In genomic region chr6:60829282-60829891, GRCm38 (mm10) we compare ENCODE assay signal across 8 mouse cellular contexts. TPM values are rescaled to one million over a fixed set of nuclear protein-coding genes. Genes with fewer than 3 reads are reported as not detected.
A peak's percentile ranks its signal among the peaks of the same experiment; 100 is the strongest.
DNase-seq lines count a peak whose midpoint lies in the region; ATAC-seq and TF ChIP-seq lines count a peak whose summit lies in the region.

Gene Snca, minus strand, starts transcription at chr6:60829855.

- peak; percentile 15 for DNase-seq in ES-E14 (ENCODE audit: low read depth, low spot score)
- DNase-seq in left cerebral cortex, adult 9 months (ENCODE audit: low spot score in 2 of 2), result peak; percentile 42 to 56
- DNase-seq in spleen, adult 12 weeks (ENCODE audit: low spot score), result no peak
- no peak for DNase-seq in ovary, postnatal 14 days (ENCODE audit: low spot score)

- 4% methylated on average over 14 of the region's 14 CpGs for whole genome bisulfite sequencing in bone marrow, adult 2 months
- WGBS in hindbrain, embryonic 13.5 days, result 2% methylated on average over 14 of the region's 14 CpGs
- WGBS in midbrain, embryonic 16.5 days, result under 1% methylated on average over 14 of the region's 14 CpGs

- ATAC-seq in hindbrain, embryonic 13.5 days (ENCODE audit: low FRiP score), result peak; percentile 78
- peak; percentile 83 for ATAC-seq in midbrain, embryonic 16.5 days

- no peaks in the 10 kb centered on the region for H3K36me3 ChIP-seq in ES-E14 (ENCODE audit: control insufficient read depth, insufficient read depth, low read length, poor library complexity, severe bottlenecking)
- peaks cover 34% of the 10 kb centered on the region for H3K36me3 ChIP-seq in erythroblast, embryonic 14.5 days (ENCODE audit: control insufficient read depth)
- no peaks in the 10 kb centered on the region for H3K36me3 ChIP-seq in hindbrain, embryonic 13.5 days
- no peaks in the 10 kb centered on the region for H3K36me3 ChIP-seq in midbrain, embryonic 16.5 days (ENCODE audit: control insufficient read depth, insufficient read depth, low read length)

- peaks cover 0 to 2% of the 10 kb centered on the region in 2 experiments; a peak in 1 of 4 replicates for H3K4me1 ChIP-seq in ES-E14 (ENCODE audit: control insufficient read depth in 2 of 2, insufficient read depth in 2 of 2, low read length in 2 of 2, poor library complexity in 1 of 2)
- no peaks in the 10 kb centered on the region for H3K4me1 ChIP-seq in bone marrow, adult 2 months (ENCODE audit: control insufficient read depth, insufficient read depth, low read length)
- peaks cover 43% of the 10 kb centered on the region for H3K4me1 ChIP-seq in erythroblast, embryonic 14.5 days (ENCODE audit: control insufficient read depth)
- H3K4me1 ChIP-seq in hindbrain, embryonic 13.5 days (replicated peaks), result peaks cover 9% of the 10 kb centered on the region
- H3K4me1 ChIP-seq in midbrain, embryonic 16.5 days (ENCODE audit: control insufficient read depth, insufficient read depth, low read length), result no peaks in the 10 kb centered on the region; the same call in 1 of the 2 replicates

- peak within 1 kb of the TSS; percentile 50 to 56 for H3K4me3 ChIP-seq in ES-E14 (ENCODE audit: insufficient read depth in 1 of 2, low read depth in 1 of 2, low read length in 2 of 2, poor library complexity in 1 of 2, severe bottlenecking in 1 of 2)
- peak within 1 kb of the TSS; percentile 78 for H3K4me3 ChIP-seq in bone marrow, adult 2 months (replicated peaks; ENCODE audit: control insufficient read depth, low read depth, low read length)
- peak within 1 kb of the TSS; percentile 79 for H3K4me3 ChIP-seq in erythroblast, embryonic 14.5 days (replicated peaks)
- H3K4me3 ChIP-seq in hindbrain, embryonic 13.5 days, result peak within 1 kb of the TSS; percentile 55
- H3K4me3 ChIP-seq in midbrain, embryonic 16.5 days (ENCODE audit: low read depth, low read length), result peak within 1 kb of the TSS; percentile 68

- peak within 1 kb of the TSS; percentile 85 for H3K4me2 ChIP-seq in hindbrain, embryonic 13.5 days
- H3K4me2 ChIP-seq in midbrain, embryonic 16.5 days (ENCODE audit: low read length), result peak within 1 kb of the TSS; percentile 81

- H3K27me3 ChIP-seq in erythroblast, embryonic 14.5 days (ENCODE audit: control insufficient read depth), result peaks cover 47% of the 10 kb centered on the region
- H3K27me3 ChIP-seq in hindbrain, embryonic 13.5 days, result no peaks in the 10 kb centered on the region
- H3K27me3 ChIP-seq in midbrain, embryonic 16.5 days (ENCODE audit: control insufficient read depth, insufficient read depth, low read depth, low read length), result no peaks in the 10 kb centered on the region

- H3K9ac ChIP-seq in ES-E14 (ENCODE audit: insufficient read depth, low read depth, low read length, poor library complexity, severe bottlenecking), result peak within 1 kb of the TSS; percentile 39; the same call in 1 of the 2 replicates
- H3K9ac ChIP-seq in hindbrain, embryonic 13.5 days, result peak within 1 kb of the TSS; percentile 76
- H3K9ac ChIP-seq in midbrain, embryonic 16.5 days (ENCODE audit: low read depth, low read length), result peak within 1 kb of the TSS; percentile 80

- no peak for TF ChIP-seq CTCF in bone marrow, adult 2 months (IDR thresholded peaks at IDR 0.05; ENCODE audit: control insufficient read depth, insufficient read depth, low read length)

- H3K9me3 ChIP-seq in ES-E14 (ENCODE audit: control insufficient read depth, insufficient read depth, low read depth, low read length), result no peaks in the 10 kb centered on the region
- no peaks in the 10 kb centered on the region for H3K9me3 ChIP-seq in erythroblast, embryonic 14.5 days (ENCODE audit: control insufficient read depth, low read length)
- no peaks in the 10 kb centered on the region for H3K9me3 ChIP-seq in hindbrain, embryonic 13.5 days
- H3K9me3 ChIP-seq in midbrain, embryonic 16.5 days (replicated peaks; ENCODE audit: control insufficient read depth, low read length, poor library complexity, severe bottlenecking), result no peaks in the 10 kb centered on the region

- no peak for TF ChIP-seq POLR2A in bone marrow, adult 2 months (IDR thresholded peaks at IDR 0.05; ENCODE audit: borderline replicate concordance, control insufficient read depth, low read depth, low read length)

- in situ Hi-C loops in ES-E14 (cut with MboI; ENCODE audit: low sequenced_read_pairs in 2 of 2, unreplicated experiment in 2 of 2), result no loop called here

- no peak within 1 kb of the TSS for H3K27ac ChIP-seq in ES-E14 (ENCODE audit: insufficient read depth, low read depth, low read length, poor library complexity, severe bottlenecking)
- H3K27ac ChIP-seq in bone marrow, adult 2 months (ENCODE audit: control insufficient read depth, insufficient read depth, low read depth, low read length, poor library complexity), result peak within 1 kb of the TSS; percentile 84
- H3K27ac ChIP-seq in hindbrain, embryonic 13.5 days, result peak within 1 kb of the TSS; percentile 91
- H3K27ac ChIP-seq in midbrain, embryonic 16.5 days (ENCODE audit: low read length), result peak within 1 kb of the TSS; percentile 89

TF ChIP-seq in ES-E14, 5 proteins besides CTCF, POLR2A, EP300 and RAD21:
- TF ChIP-seq CHD2 (IDR thresholded peaks at IDR 0.05; ENCODE audit: low read depth, low read length), result no peak

RNA-seq across cellular contexts. Expression of gene Snca, which starts in this region (rescaled TPM):
- total RNA-seq in ES-E14 (2012; rRNA removed), result 0.79 and 1.5 TPM in 2 replicates
- polyA plus RNA-seq in bone marrow, adult 2 months (2011; ENCODE audit: insufficient read depth, insufficient read length, low replicate concordance, missing spikeins), result 213 and 550 TPM in 2 replicates
- polyA plus RNA-seq in erythroblast, embryonic 14.5 days (2012), result 66.5 and 68.8 TPM in 2 replicates
- polyA plus RNA-seq in hindbrain, embryonic 13.5 days (2015; fragmentation: Nextera tagmentation; extraction: Ambion mirVana), result 131 and 136 TPM in 2 replicates
- 224 and 298 TPM in 2 replicates for polyA plus RNA-seq in midbrain, embryonic 16.5 days (2015; fragmentation: Nextera tagmentation; extraction: Ambion mirVana)

Comparison
In these comparisons a context has a peak if more than half of its experiments do, and no peak if none do; other contexts are left out.
1. DNase-seq: peak in ES-E14 (single experiment) and left cerebral cortex, adult 9 months (2 of 2); none in spleen, adult 12 weeks (single experiment) and ovary, postnatal 14 days (single experiment).
2. Peak in every context shown above with its lines, with median percentiles within 50 percentile points of each other: H3K4me3 ChIP-seq and H3K9ac ChIP-seq.